Mouse (Mus musculus) intestine, postnatal 0 days (tissue): ENCODE data around the gene Rwdd3. TPM values are rescaled to one million over a fixed set of nuclear protein-coding genes. Genes with fewer than 3 reads are reported as not detected.

Experiments
- ATAC-seq: fragments of 200-750 bp; cut with Nextera tagmentation; 2 replicates; pipeline ENCODE4 v1.8.0; 2017; ENCODE audit warnings: mild to moderate bottlenecking, moderate TSS enrichment, moderate library complexity
- H3K27ac ChIP-seq: fragments of 300-500 bp; sonication (generic); 2 replicates; pipeline ENCODE4 v1.5.1; 2014; ENCODE audit warnings: mild to moderate bottlenecking, low read depth, low read length, moderate library complexity
- H3K27me3 ChIP-seq: fragments of 300-500 bp; sonication (generic); replicated peaks from 2 replicates; pipeline ENCODE4 v1.6.1; 2014; ENCODE audit warnings: low read length, mixed read lengths; ENCODE audit not compliant: control insufficient read depth, insufficient read depth
- H3K36me3 ChIP-seq: fragments of 300-500 bp; sonication (generic); 2 replicates; pipeline ENCODE4 v1.6.1; 2014; ENCODE audit warnings: mild to moderate bottlenecking, moderate library complexity; ENCODE audit not compliant: control insufficient read depth, insufficient read depth
- H3K4me1 ChIP-seq: fragments of 300-500 bp; sonication (generic); replicated peaks from 2 replicates; pipeline ENCODE4 v1.6.1; 2014; ENCODE audit warnings: antibody characterized with exemption, low read length, mixed read lengths; ENCODE audit not compliant: control insufficient read depth, insufficient read depth
- H3K4me2 ChIP-seq: fragments of 300-500 bp; sonication (generic); replicated peaks from 2 replicates; pipeline ENCODE4 v1.6.1; 2014; ENCODE audit warnings: low read depth, mild to moderate bottlenecking, moderate library complexity
- H3K4me3 ChIP-seq: fragments of 300-500 bp; sonication (generic); 2 replicates; pipeline ENCODE4 v1.5.1; 2014; ENCODE audit warnings: low read depth, low read length
- H3K9ac ChIP-seq: fragments of 300-500 bp; sonication (generic); 2 replicates; pipeline ENCODE4 v1.6.1; 2014; ENCODE audit warnings: mild to moderate bottlenecking, low read depth, low read length
- H3K9me3 ChIP-seq: fragments of 300-500 bp; sonication (generic); 2 replicates; pipeline ENCODE4 v1.6.1; 2016; ENCODE audit warnings: mixed run types; ENCODE audit not compliant: control insufficient read depth
- CTCF ChIP-seq: sonication (generic); IDR thresholded peaks from 2 replicates; pipeline ENCODE4 v1.5.1; 2016; ENCODE audit warnings: low read depth, mild to moderate bottlenecking, control low read depth, antibody characterized with exemption, moderate library complexity
- WGBS: fragments of 180-500 bp; shearing (Covaris S2); extraction: QIAGEN DNeasy Blood & Tissue Kit; methylation state at CpG from one replicate; pipeline ENCODE4 v1.1.7; 2014; 5-methylcytosine and 5-hydroxymethylcytosine counted together
- polyA plus RNA-seq: library from polyadenylated mRNA; unstranded; fragments of >200 nt; fragmentation: Nextera tagmentation; extraction: Ambion mirVana; gene quantifications from 2 replicates; pipeline ENCODE4 v1.2.1, GENCODE M21; 2015

Gene Rwdd3
- polyA plus RNA-seq, 1 experiment from 2014 or later: 5.9 TPM

DNA sequence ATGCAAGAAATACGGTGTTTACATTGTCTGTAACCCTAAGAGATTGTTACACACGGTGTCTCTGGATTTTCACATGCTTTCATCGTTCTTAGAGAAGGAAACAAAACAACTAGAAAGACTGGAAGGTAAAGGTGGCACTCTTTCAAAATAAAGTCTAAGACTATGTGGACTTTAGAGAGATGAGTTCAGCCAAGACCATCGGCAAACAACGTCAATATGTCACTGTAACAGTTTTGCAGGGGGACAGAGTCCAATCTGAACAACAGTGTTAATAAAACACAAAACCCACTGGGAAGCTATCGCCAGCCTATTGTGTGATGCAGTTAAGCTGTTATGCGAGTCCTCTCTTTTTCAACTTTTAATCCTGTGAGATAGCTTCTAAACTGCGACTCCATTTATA lies 2.9 kb downstream of the Rwdd3 start:
- Histone ChIP-seq H3K36me3 (no peaks in the 10 kb centered on the region), H3K9ac (no peak overlapping the region), H3K4me1 (no peaks in the 10 kb centered on the region), H3K9me3 (no peaks in the 10 kb centered on the region), H3K4me3 (no peak overlapping the region), H3K27ac (no peak overlapping the region), H3K27me3 (no peaks in the 10 kb centered on the region), H3K4me2 (no peak overlapping the region)
- no peak for TF ChIP-seq CTCF
- WGBS: 69% methylated on average over 8 of the region's 8 CpGs
- ATAC-seq: no peak

DNA sequence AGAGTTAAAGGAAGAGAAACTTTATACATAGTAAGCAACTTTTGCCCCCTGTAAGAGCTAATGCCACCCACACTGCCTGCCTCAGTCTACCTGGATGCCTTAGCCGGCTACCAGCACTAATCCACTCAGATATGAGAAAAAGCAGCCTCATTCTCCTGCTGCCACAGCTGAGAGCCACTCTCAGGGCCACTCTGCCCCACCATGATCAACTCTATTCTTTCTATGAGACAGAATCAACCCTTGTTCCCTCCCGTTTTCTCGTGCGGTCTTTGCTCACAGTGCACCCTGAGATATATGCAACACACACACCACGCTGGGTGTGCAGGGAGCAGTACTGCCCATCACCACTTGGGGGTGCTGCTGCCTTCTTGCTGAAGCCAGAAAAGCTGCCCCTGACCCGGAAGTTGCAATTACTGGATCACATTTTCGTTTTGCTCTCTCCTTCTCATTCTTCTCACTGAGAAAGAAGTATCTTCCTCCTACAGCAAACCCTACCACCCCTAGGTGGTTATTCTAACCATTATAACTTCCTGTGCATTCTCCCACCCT lies 8.2 kb downstream of the Rwdd3 start:
- no peak overlapping the region for H3K4me3 ChIP-seq
- H3K9ac ChIP-seq: no peak overlapping the region
- no peak overlapping the region for H3K27ac ChIP-seq
- 53% methylated on average over 7 of the region's 7 CpGs for WGBS
- no peaks in the 10 kb centered on the region for H3K36me3 ChIP-seq
- H3K4me1 ChIP-seq: no peaks in the 10 kb centered on the region
- TF ChIP-seq CTCF: peak; percentile 88
- H3K27me3 ChIP-seq: no peaks in the 10 kb centered on the region
- ATAC-seq: 0 out of 2 replicates have a peak, but pooled peaks have one; percentile 28
- H3K4me2 ChIP-seq: no peak overlapping the region
- no peaks in the 10 kb centered on the region for H3K9me3 ChIP-seq

DNA sequence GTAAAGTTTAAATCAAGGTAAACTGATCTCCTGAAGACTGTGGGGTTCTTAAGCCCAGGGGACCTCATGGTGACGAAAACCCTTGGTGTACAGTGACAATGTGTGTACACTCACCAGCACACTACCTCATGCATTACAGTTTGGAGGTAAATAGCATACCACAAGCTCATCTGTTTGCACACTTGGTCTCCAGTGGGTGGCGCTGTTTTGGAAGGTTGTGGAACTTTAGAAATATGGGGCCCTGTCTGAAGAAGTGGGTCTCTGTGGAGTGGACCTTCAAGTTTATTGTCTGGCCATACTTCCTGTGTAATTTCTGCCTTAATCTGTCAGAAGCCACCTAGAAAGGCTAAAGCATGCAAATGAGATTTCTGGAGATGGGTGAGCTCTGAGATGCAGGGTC lies 9.8 kb downstream of the Rwdd3 start:
- no peaks in the 10 kb centered on the region for H3K36me3 ChIP-seq
- H3K4me3 ChIP-seq: no peak overlapping the region
- H3K27ac ChIP-seq: no peak overlapping the region
- no peak for ATAC-seq
- no peak overlapping the region for H3K9ac ChIP-seq
- peak; percentile 55 for TF ChIP-seq CTCF
- H3K9me3 ChIP-seq: no peaks in the 10 kb centered on the region
- WGBS: 65% methylated on average over 2 of the region's 2 CpGs
- no peaks in the 10 kb centered on the region for H3K4me1 ChIP-seq
- H3K4me2 ChIP-seq: no peak overlapping the region
- no peaks in the 10 kb centered on the region for H3K27me3 ChIP-seq

DNA sequence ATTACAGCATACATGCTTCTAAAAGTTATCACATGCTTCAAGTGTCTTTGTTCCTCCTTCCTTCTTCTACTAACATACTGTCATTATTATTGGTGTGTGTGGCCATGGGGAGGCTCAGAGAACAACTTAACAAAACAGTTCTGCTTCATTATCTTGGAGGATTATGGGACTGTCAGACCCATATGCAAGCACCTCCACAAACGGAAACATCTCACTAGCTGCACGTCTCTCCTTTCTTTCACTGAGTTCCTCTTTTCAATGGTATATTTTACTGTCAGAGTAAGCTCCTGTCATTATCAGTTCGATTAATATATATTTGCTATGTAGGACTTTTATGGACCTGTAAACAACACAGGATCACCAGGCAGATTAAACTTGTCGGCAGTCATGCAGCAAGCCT lies 11.1 kb downstream of the Rwdd3 start:
- no peak overlapping the region for H3K4me2 ChIP-seq
- H3K4me1 ChIP-seq: no peaks in the 10 kb centered on the region
- no peak overlapping the region for H3K27ac ChIP-seq
- no peaks in the 10 kb centered on the region for H3K9me3 ChIP-seq
- H3K27me3 ChIP-seq: no peaks in the 10 kb centered on the region
- TF ChIP-seq CTCF: no peak
- 30% methylated on average over 4 of the region's 4 CpGs for WGBS
- H3K36me3 ChIP-seq: no peaks in the 10 kb centered on the region
- H3K4me3 ChIP-seq: no peak overlapping the region
- no peak for ATAC-seq
- H3K9ac ChIP-seq: no peak overlapping the region

DNA sequence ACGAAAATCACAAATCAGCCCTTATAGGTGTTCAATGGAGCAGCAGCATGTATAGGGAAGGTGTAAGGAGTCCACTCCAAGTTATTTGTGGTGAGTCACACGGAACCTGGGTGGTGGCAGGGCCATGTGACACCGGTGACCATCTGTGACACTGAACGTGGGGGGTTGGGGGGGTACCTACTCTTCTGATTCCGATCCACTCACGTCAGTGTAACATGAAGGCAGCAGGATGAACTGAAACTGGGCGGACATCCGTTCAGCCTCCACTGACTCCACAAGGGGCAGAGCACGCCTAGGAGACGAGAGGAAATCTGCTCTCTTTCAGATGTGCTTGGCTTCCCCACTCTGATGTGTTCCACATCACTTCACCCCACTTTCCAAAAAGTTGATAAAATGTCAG lies 11.9 kb downstream of the Rwdd3 start:
- Histone ChIP-seq H3K27me3 (no peaks in the 10 kb centered on the region), H3K9ac (no peak overlapping the region), H3K9me3 (no peaks in the 10 kb centered on the region), H3K4me3 (no peak overlapping the region), H3K36me3 (no peaks in the 10 kb centered on the region), H3K27ac (no peak overlapping the region), H3K4me1 (no peaks in the 10 kb centered on the region), H3K4me2 (no peak overlapping the region)
- ATAC-seq: no peak
- WGBS: 76% methylated on average over 10 of the region's 10 CpGs
- no peak for TF ChIP-seq CTCF

DNA sequence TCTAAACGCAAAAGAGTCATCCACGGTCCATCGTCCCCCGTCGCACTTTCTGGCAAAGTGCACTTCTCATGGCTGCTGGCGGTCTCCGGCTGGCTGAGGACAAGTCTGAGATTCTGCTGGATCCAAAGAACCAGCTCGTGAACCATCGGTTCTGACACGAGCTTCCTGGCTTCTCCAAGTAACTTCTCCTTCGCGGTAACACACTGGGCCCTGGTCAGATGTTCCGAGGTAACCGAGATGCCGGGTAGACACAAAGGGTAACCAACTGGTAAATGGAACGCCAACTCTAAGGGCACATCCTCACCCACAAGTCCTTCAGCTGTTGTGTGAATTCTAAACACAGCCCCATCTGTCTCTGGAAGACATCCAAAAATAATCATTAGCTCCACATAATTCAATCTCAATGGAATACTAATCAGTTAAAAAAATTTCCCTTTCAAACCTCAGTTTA lies 12.6 kb downstream of the Rwdd3 start:
- Histone ChIP-seq H3K4me1 (no peaks in the 10 kb centered on the region), H3K4me3 (no peak overlapping the region), H3K9ac (no peak overlapping the region), H3K27me3 (no peaks in the 10 kb centered on the region), H3K9me3 (no peaks in the 10 kb centered on the region), H3K36me3 (no peaks in the 10 kb centered on the region), H3K27ac (no peak overlapping the region), H3K4me2 (no peak overlapping the region)
- WGBS: 91% methylated on average over 16 of the region's 16 CpGs
- ATAC-seq: no peak
- no peak for TF ChIP-seq CTCF
